Mouse (Mus musculus): ENCODE measurements at regions not wholly inside any gene's neighbourhood (a gene's known extent, or its start where the extent isn't known, plus 50 kb on each side); places are given as distances from the start of the nearest gene placed in this dataset.

DNA sequence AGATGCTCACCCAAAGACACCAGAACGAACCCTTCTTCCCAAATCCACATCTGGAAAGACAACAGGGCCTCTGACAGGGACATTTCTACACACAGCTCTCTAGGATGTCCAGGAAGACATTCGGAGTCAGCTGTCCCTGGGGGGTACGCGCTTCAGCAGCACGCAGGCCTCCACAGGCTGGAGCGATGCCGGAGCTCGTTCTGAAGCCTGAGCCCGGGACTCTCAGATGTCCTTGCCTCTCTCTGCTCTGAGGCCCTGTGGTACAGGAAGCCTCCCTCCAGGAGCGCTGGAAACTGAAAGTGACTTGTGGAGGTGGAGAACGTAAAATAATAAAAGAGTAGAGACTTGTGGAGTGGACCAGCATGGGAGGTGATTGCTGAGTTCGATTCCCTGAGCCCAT is 116.8 kb upstream of the 1700021F07Rik start:
- H3K4me2 ChIP-seq, result no peak overlapping the region
- no peak overlapping the region for H3K27ac ChIP-seq (replicated peaks)
- no peaks in the 10 kb centered on the region for H3K27me3 ChIP-seq (replicated peaks)
- H3K36me3 ChIP-seq, result no peaks in the 10 kb centered on the region
- WGBS, result 59% methylated on average over 12 of the region's 12 CpGs
- H3K9ac ChIP-seq (replicated peaks), result no peak overlapping the region
- no peak for ATAC-seq (ENCODE audit: low FRiP score)
- no peaks in the 10 kb centered on the region for H3K9me3 ChIP-seq (replicated peaks)
- H3K4me1 ChIP-seq, result peaks cover 29% of the 10 kb centered on the region
- H3K4me3 ChIP-seq (replicated peaks), result no peak overlapping the region

DNA sequence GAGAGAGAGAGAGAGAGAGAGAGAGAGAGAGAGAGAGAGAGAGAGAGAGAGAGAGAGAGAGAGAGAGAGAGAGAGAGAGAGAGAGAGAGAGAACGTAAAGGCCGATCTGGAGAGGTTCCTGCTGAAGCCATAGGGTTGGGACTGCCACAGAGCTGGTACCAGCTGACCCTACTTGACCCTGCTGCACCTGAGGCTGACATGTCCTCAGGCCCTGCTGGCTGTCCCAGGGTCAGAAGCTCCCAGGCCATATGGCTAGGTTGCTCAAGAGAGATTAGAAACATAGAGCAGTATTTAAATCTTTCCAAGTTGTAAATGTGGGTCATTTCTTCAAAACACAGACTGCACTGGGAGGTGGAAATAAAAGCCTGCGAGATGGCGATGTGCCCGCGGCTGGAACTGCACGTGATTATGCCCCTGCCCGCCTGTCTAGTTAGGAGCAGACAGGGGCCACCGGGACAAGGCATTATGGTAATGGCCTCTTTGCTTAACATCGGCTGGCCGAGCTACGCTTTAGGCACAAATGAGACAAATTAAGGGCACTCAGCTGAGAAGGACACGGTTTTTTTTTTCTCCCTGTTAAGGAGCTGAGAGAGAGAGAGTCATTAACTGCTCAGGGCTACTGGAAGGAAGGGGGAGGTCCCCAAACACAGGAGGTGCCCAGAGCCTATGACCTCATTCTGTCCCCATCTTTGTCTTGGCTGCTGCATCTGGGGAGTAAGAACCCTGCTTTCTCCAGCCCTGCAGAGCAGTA is 115.9 kb upstream of the 1700021F07Rik start:
- peak; percentile 70 for ATAC-seq (ENCODE audit: low FRiP score)
- 6% methylated on average over 13 of the region's 13 CpGs for WGBS
- no peak overlapping the region for H3K27ac ChIP-seq (replicated peaks)
- H3K4me3 ChIP-seq (replicated peaks), result no peak overlapping the region
- no peaks in the 10 kb centered on the region for H3K36me3 ChIP-seq
- H3K4me1 ChIP-seq, result peaks cover 29% of the 10 kb centered on the region
- no peaks in the 10 kb centered on the region for H3K27me3 ChIP-seq (replicated peaks)
- H3K9ac ChIP-seq (replicated peaks), result no peak overlapping the region
- no peaks in the 10 kb centered on the region for H3K9me3 ChIP-seq (replicated peaks)
- peak overlapping the region; percentile 2; the same call in 1 of the 2 replicates for H3K4me2 ChIP-seq

DNA sequence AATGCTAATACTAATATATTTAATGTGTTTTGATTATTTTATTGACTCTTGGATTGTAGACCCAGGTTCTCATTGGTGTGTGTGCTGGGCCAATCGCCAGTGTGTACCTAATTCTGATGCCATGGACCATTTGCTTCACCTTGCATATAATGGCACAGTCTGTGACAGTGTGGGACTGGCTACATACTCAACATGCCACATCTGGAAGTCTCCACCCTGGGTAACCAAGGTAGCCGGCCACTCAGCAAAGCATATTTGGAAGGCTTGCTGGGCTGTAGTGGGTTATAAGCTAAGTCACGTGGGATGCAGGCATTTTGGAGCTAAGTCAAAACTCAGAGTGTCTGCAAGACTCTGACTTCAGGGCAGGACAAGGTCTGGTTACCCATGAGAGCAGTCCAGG is 115.3 kb upstream of the 1700021F07Rik start:
- no peak overlapping the region for H3K4me2 ChIP-seq
- H3K4me3 ChIP-seq (replicated peaks), result no peak overlapping the region
- no peaks in the 10 kb centered on the region for H3K9me3 ChIP-seq (replicated peaks)
- peak; percentile 43 for ATAC-seq (ENCODE audit: low FRiP score)
- WGBS, result 49% methylated on average over 3 of the region's 3 CpGs
- no peak overlapping the region for H3K9ac ChIP-seq (replicated peaks)
- H3K27ac ChIP-seq (replicated peaks), result no peak overlapping the region
- H3K27me3 ChIP-seq (replicated peaks), result no peaks in the 10 kb centered on the region
- no peaks in the 10 kb centered on the region for H3K36me3 ChIP-seq
- peaks cover 29% of the 10 kb centered on the region for H3K4me1 ChIP-seq

DNA sequence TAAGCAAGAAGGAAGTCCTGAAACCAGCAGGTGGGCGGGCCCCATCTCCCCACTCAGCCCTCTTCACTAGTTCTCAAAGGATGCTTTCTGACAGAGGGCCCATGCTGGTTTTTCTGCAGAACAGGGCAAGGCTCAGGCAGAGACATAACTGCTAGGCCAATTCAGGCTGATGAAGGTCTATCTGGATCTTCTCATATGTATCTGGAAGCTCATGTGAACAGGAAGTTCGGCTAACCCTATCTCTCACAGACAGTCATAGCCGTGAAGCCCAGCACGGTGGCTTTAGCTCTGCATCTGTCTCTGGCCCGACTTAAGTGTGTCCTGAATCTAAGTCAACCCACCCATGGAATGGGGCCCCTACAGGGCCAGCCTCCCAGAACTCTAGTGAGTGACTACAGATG is 113.7 kb upstream of the 1700021F07Rik start:
- H3K4me2 ChIP-seq, result no peak overlapping the region
- no peak overlapping the region for H3K9ac ChIP-seq (replicated peaks)
- H3K27me3 ChIP-seq (replicated peaks), result no peaks in the 10 kb centered on the region
- no peak overlapping the region for H3K4me3 ChIP-seq (replicated peaks)
- no peaks in the 10 kb centered on the region for H3K9me3 ChIP-seq (replicated peaks)
- no peaks in the 10 kb centered on the region for H3K36me3 ChIP-seq
- peaks cover 37% of the 10 kb centered on the region for H3K4me1 ChIP-seq
- WGBS, result 89% methylated on average over 5 of the region's 5 CpGs
- no peak overlapping the region for H3K27ac ChIP-seq (replicated peaks)
- no peak for ATAC-seq (ENCODE audit: low FRiP score)

DNA sequence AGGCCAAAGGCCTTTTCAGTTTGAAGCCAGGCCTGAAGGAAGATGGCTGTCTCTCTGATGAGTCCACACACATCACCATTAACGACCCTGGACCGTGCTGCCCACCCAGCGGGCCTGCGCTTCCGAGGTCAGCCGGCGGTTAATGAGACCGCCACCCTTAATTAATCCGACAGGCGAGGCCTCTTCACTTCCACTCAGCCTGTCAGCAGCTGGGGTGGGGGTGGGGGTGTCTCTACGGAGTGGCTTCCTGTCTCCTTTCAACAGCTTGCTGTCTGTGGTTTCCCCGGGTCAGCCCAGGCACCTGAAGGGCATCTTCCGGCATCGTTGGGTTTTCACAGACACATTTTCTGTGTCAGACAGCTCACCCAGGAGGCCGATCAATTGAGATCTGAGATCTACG is 113.0 kb upstream of the 1700021F07Rik start:
- 26% methylated on average over 16 of the region's 16 CpGs for WGBS
- H3K27me3 ChIP-seq (replicated peaks), result no peaks in the 10 kb centered on the region
- no peak overlapping the region for H3K4me3 ChIP-seq (replicated peaks)
- H3K9me3 ChIP-seq (replicated peaks), result no peaks in the 10 kb centered on the region
- no peak overlapping the region for H3K9ac ChIP-seq (replicated peaks)
- no peak overlapping the region for H3K27ac ChIP-seq (replicated peaks)
- peaks cover 44% of the 10 kb centered on the region for H3K4me1 ChIP-seq
- no peak for ATAC-seq (ENCODE audit: low FRiP score)
- no peaks in the 10 kb centered on the region for H3K36me3 ChIP-seq
- H3K4me2 ChIP-seq, result no peak overlapping the region

DNA sequence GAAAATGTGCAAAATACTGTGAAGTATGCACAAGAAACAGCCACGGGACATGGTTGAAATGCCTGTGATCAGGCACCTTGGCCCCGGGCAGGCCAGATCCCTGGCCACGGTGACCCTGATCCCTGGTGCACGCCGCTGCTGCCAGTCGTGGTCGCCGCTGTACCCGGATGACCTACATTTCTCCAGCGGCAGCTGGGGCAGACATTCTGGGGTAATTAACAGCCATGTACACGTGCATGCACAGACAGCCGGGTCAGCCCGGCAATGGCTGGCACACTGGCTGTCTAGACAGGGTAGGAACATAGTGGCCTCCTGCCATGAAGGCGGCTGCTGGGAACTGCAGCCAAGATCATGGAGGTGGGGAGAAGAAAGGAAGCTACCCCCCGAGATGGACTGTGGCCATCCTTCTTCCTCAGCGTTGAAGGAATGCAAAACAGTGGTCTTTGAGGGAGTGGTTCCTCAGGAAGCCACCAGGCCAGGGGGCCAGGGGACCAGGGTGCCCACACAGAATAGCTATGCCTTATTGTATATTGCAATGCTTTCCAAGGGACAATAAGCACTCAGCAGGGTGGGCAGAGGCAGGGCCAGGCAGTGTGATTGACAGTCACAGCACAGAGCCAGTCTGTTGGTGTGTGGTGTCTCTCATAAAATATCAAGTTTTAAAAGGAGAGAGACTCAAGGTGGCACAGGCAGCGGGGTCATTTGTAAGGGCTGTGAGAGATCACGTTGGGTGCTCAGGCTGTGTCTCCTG is 108.3 kb upstream of the 1700021F07Rik start:
- H3K4me3 ChIP-seq (replicated peaks), result no peak overlapping the region
- peak; percentile 83 for ATAC-seq (ENCODE audit: low FRiP score)
- no peaks in the 10 kb centered on the region for H3K9me3 ChIP-seq (replicated peaks)
- H3K27me3 ChIP-seq (replicated peaks), result no peaks in the 10 kb centered on the region
- no peak overlapping the region for H3K4me2 ChIP-seq
- WGBS, result 37% methylated on average over 18 of the region's 18 CpGs
- H3K36me3 ChIP-seq, result no peaks in the 10 kb centered on the region
- H3K9ac ChIP-seq (replicated peaks), result no peak overlapping the region
- peaks cover 21% of the 10 kb centered on the region for H3K4me1 ChIP-seq
- H3K27ac ChIP-seq (replicated peaks), result peak overlapping the region; percentile 50

DNA sequence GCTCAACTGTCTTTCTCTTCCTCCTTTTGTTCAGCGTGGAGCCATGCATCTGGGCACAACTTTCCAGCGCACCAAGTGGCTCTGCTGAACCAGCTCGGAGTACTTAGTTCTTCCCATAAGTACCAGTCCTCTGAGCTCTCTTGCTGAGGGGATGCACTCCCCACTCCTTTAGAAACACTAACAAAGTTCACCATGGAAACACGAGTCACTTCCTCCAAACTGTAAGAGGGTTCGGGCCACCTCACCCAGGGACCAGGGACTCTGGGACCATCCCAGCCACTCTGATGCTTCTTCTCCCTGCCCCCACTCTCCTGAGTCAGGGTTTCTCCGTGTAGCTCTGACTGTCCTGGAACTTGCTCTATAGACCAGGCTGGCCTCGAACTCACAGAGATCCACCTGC is 107.0 kb upstream of the 1700021F07Rik start:
- H3K4me1 ChIP-seq, result peaks cover 21% of the 10 kb centered on the region
- H3K27me3 ChIP-seq (replicated peaks), result no peaks in the 10 kb centered on the region
- H3K4me2 ChIP-seq, result no peak overlapping the region
- no peak for ATAC-seq (ENCODE audit: low FRiP score)
- H3K36me3 ChIP-seq, result no peaks in the 10 kb centered on the region
- WGBS, result 81% methylated on average over 7 of the region's 7 CpGs
- no peak overlapping the region for H3K9ac ChIP-seq (replicated peaks)
- H3K27ac ChIP-seq (replicated peaks), result no peak overlapping the region
- H3K4me3 ChIP-seq (replicated peaks), result no peak overlapping the region
- H3K9me3 ChIP-seq (replicated peaks), result no peaks in the 10 kb centered on the region

DNA sequence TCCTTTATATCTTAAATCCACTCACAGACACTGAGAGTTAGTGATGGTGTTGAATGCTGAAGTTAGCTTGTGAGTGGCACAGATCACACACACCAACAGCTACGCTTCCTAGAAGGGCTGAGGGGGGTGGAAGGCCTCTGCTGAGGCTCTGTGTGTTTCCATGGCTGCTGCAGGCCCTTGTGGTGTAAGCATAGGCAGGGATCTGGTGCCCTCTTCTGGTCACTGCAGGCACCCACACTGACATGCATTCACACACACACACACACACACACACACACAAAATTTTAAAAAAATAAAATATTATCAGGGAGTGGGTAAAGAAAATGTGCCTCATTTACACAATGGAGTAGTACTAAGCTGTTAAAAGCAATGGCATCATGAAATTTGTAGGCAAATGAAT is 105.5 kb upstream of the 1700021F07Rik start:
- Histone ChIP-seq H3K9ac (replicated peaks) (no peak overlapping the region), H3K36me3 (no peaks in the 10 kb centered on the region), H3K27me3 (replicated peaks) (no peaks in the 10 kb centered on the region), H3K4me3 (replicated peaks) (no peak overlapping the region), H3K4me1 (peaks cover 23% of the 10 kb centered on the region), H3K9me3 (replicated peaks) (no peaks in the 10 kb centered on the region), H3K4me2 (no peak overlapping the region), H3K27ac (replicated peaks) (no peak overlapping the region)
- ATAC-seq (ENCODE audit: low FRiP score), result no peak
- WGBS, result 88% methylated on average over 1 of the region's 1 CpGs

DNA sequence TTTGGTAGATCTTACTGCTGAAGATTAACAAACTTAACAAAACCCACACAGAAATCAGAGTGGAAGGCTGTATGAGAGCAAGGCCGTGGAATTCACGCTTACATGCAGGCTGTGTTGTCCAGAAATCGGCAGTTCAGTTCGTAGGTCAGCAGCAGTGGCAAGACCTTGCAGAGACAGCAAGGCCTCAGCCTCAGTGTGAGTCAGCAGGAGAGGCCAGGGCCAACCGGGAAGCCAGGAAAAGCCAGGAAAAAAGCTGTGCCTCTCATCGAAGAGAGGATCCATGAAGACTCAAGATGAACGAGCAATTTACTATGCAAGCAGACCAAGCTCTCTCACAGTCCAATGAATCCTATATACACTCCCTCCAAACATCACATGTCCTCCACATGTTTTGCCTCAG is 103.4 kb upstream of the 1700021F07Rik start:
- no peak for ATAC-seq (ENCODE audit: low FRiP score)
- Histone ChIP-seq H3K4me2 (no peak overlapping the region), H3K4me3 (replicated peaks) (no peak overlapping the region), H3K9me3 (replicated peaks) (no peaks in the 10 kb centered on the region), H3K36me3 (no peaks in the 10 kb centered on the region), H3K27ac (replicated peaks) (no peak overlapping the region), H3K4me1 (peaks cover 12% of the 10 kb centered on the region), H3K9ac (replicated peaks) (no peak overlapping the region), H3K27me3 (replicated peaks) (no peaks in the 10 kb centered on the region)
- 95% methylated on average over 7 of the region's 7 CpGs for WGBS

DNA sequence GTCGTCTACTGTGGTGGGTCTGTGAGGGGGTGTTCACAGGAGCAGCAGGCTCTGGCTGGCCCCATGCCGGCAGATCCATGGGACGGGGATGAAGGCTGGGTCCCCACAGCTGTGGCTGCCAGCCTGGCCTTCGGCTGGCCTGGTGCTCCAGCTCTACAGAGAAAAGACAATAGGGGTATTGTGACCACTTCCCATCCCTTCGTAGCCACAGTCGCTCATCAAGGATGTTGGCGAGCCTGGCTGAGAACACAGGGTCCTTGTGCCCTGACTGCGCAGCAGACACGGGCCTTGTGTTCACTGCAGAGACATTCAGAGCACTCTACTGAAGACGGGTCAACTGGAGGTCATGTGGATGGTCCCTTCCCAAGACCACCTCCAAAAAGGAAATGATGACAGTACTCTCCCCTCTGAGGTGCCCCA is 102.4 kb upstream of the 1700021F07Rik start:
- no peak for ATAC-seq (ENCODE audit: low FRiP score)
- 47% methylated on average over 10 of the region's 10 CpGs for WGBS
- no peaks in the 10 kb centered on the region for H3K36me3 ChIP-seq
- no peak overlapping the region for H3K27ac ChIP-seq (replicated peaks)
- no peak overlapping the region for H3K4me3 ChIP-seq (replicated peaks)
- no peaks in the 10 kb centered on the region for H3K9me3 ChIP-seq (replicated peaks)
- H3K4me1 ChIP-seq, result peaks cover 8% of the 10 kb centered on the region; the same call in 1 of the 2 replicates
- no peak overlapping the region for H3K4me2 ChIP-seq
- H3K27me3 ChIP-seq (replicated peaks), result no peaks in the 10 kb centered on the region
- no peak overlapping the region for H3K9ac ChIP-seq (replicated peaks)

DNA sequence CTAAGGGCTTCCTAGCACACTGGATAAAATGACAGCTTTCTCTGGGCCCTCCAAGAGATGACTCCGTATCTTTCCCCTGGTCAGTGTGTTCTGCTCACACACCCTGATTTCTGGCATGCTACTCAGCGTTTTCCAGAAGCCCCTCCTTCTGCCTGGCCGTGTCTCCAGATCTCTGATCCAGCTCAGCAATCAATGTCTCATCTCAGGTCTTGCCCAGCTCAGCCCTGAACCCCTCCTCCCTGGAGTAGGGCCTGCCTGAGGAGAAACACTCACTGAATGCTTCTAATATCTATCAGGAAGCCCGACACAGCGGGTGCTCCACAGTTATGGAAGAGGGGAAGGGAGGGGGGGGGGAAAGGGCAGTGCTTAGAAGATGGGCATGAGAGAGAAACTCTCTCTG is 101.9 kb upstream of the 1700021F07Rik start:
- no peaks in the 10 kb centered on the region for H3K27me3 ChIP-seq (replicated peaks)
- no peak overlapping the region for H3K9ac ChIP-seq (replicated peaks)
- H3K9me3 ChIP-seq (replicated peaks), result no peaks in the 10 kb centered on the region
- H3K4me2 ChIP-seq, result no peak overlapping the region
- no peak overlapping the region for H3K27ac ChIP-seq (replicated peaks)
- no peak for ATAC-seq (ENCODE audit: low FRiP score)
- H3K36me3 ChIP-seq, result no peaks in the 10 kb centered on the region
- 67% methylated on average over 5 of the region's 5 CpGs for WGBS
- H3K4me1 ChIP-seq, result peaks cover 8% of the 10 kb centered on the region; the same call in 1 of the 2 replicates
- no peak overlapping the region for H3K4me3 ChIP-seq (replicated peaks)

DNA sequence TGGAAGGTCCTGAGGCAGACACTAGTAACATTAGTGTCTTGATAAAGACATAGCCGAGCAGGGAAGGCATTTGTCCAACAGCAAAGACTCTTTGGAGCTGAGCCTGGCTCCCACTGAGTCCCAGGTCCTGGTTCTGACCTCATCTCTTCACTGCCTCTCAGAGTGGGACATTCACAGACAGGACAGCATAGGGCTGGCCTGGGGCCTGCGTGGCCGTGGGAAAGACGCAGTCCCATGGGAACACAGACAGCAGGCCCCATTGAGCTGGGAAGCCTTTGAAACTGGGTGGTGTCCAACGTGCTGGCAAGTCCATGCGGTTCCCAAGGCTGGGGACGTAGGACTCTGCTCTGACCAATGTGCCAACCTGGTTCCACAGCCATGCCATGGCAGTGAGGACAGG is 97.5 kb upstream of the 1700021F07Rik start:
- no peak overlapping the region for H3K4me3 ChIP-seq (replicated peaks)
- H3K9ac ChIP-seq (replicated peaks), result no peak overlapping the region
- no peak for ATAC-seq (ENCODE audit: low FRiP score)
- H3K27me3 ChIP-seq (replicated peaks), result no peaks in the 10 kb centered on the region
- no peaks in the 10 kb centered on the region for H3K9me3 ChIP-seq (replicated peaks)
- no peaks in the 10 kb centered on the region for H3K36me3 ChIP-seq
- H3K4me1 ChIP-seq, result peaks cover 7% of the 10 kb centered on the region; the same call in 1 of the 2 replicates
- no peak overlapping the region for H3K4me2 ChIP-seq
- H3K27ac ChIP-seq (replicated peaks), result no peak overlapping the region
- 83% methylated on average over 7 of the region's 7 CpGs for WGBS
